Mouse (Mus musculus): ENCODE measurements around the gene Maml3.

DNA sequence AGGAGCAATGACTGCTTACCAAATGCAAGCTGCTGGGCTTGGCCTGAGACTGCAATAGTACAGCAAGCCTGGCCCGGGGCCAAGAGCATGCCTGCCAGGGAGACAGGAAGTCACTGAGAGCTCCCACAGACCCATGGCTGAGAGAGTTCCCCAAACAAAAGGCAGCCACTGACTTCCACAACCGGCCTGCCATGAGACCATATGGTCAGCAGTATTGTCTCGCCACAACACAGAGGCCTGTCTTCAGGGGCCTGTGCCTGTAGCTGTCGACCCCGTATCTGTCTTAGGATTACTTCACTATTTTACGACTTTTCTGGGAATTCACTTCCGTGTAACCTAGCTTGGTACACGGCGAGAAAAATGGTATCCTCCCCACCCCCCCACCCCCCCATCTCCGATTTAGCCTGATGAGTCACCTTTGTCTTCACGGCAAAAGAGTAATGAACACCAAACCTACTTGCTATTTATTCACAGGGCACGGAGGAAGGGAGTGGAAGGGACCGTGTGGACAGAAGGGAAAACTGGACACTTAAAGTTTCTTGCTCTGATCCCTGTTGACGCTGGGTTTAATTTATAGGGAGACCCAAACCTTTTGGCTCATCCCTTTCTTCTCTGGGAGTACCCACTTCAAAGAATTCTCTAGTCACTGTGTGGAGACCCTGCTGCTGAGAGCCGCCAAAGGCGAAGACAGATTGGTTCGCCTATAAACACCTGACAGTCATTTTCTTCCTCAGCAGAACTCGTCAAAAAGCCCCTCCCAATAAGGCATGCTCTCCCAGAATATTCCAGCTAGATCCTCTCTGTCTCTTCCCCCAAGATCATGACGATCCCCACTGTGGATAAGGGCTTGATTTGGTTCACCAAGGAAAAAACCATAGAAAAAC is 16.2 kb downstream of the Maml3 start:
- TF ChIP-seq CTCF (IDR thresholded peaks at IDR 0.05; ENCODE audit: borderline replicate concordance, extremely low read depth, insufficient read depth, insufficient read length), result no peak
- no peak for TF ChIP-seq POLR2A (IDR thresholded peaks at IDR 0.05; ENCODE audit: borderline replicate concordance, extremely low read depth, insufficient read depth, insufficient read length, poor library complexity, severe bottlenecking)

All from brain, embryonic 14.5 days (tissue).